Mouse (Mus musculus) embryonic stem cell, embryonic (primary cell): Measurements from ENCODE around the gene Ugt1a6a.

Experiments used
- CTCF ChIA-PET, 4 experiments: fragments of 300-600 bp in 2 of 4; fragments of 350-600 bp in 2 of 4; sonication (Branson Sonifier 250); formaldehyde crosslinking; loops; one replicate each; lab custom pipeline; 2022; ENCODE audit warnings: inconsistent platforms in 2 of 4; lab: Charles Lee
- POLR2A ChIA-PET, 4 experiments: fragments of 300-600 bp in 2 of 4; fragments of 350-600 bp in 2 of 4; sonication (Branson Sonifier 250); formaldehyde crosslinking; loops; one replicate each; lab custom pipeline; 2022; ENCODE audit warnings: antibody characterized with exemption in 4 of 4, inconsistent platforms in 1 of 4; lab: Charles Lee

Gene Ugt1a6a

GRCm38 (mm10) chr1:88195687-88196086 is 61.1 kb downstream of the Ugt1a6a start:
- CTCF ChIA-PET: no interaction called here
- POLR2A ChIA-PET: interaction anchor here in 1 of 4 experiments (0.6 to 1.0 kb wide), 2 partner anchors 63 to 388 kb away, joined by 3 read pairs; no protein-coding TSS in a partner anchor

- ChIA-PET CTCF (no interaction called here), POLR2A (no interaction called here)
Observed at GRCm38 (mm10) chr1:88197443-88197842, 62.8 kb downstream of the Ugt1a6a start.

GRCm38 (mm10) chr1:88199996-88200395 is 65.4 kb downstream of the Ugt1a6a start:
- CTCF ChIA-PET: no interaction called here
- POLR2A ChIA-PET: no interaction called here

GRCm38 (mm10) chr1:88200456-88200855 is 65.8 kb downstream of the Ugt1a6a start, which contains the start of gene Ugt1a2:
Gene Ugt1a2, plus strand, starts transcription at chr1:88200601.
- CTCF ChIA-PET: no interaction called here
- POLR2A ChIA-PET: no interaction called here

GRCm38 (mm10) chr1:88205294-88205922 is 70.8 kb downstream of the Ugt1a6a start, which contains the start of gene Dnajb3:
Gene Dnajb3, minus strand, starts transcription at chr1:88205782.
- ChIA-PET CTCF (no interaction called here), POLR2A (no interaction called here)

GRCm38 (mm10) chr1:88206843-88207479 is 72.4 kb downstream of the Ugt1a6a start:
- CTCF ChIA-PET: no interaction called here
- POLR2A ChIA-PET: no interaction called here

GRCm38 (mm10) chr1:88211812-88212211 is 77.2 kb downstream of the Ugt1a6a start, which contains the start of gene Ugt1a1:
Gene Ugt1a1, plus strand, starts transcription at chr1:88211959.
- ChIA-PET POLR2A (interaction anchor here in 1 of 4 experiments (1.1 to 1.6 kb wide), 3 partner anchors 12 to 66 kb away, joined by 3 to 4 read pairs (median 4); no protein-coding TSS in a partner anchor), CTCF (interaction anchor here in 2 of 4 experiments (1.6 to 2.5 kb wide), 2 partner anchors 74 kb away, joined by 4 to 12 read pairs; no protein-coding TSS in a partner anchor)

GRCm38 (mm10) chr1:88212341-88213045 is 77.9 kb downstream of the Ugt1a6a start:
- CTCF ChIA-PET: interaction anchor here in 3 of 4 experiments (1.0 to 2.5 kb wide), 4 partner anchors 73 to 77 kb away, joined by 4 to 12 read pairs (median 5); no protein-coding TSS in a partner anchor
- POLR2A ChIA-PET: interaction anchor here in 1 of 4 experiments (1.1 to 1.6 kb wide), 3 partner anchors 12 to 66 kb away, joined by 3 to 4 read pairs (median 4); no protein-coding TSS in a partner anchor

- ChIA-PET CTCF (interaction anchor here in 3 of 4 experiments (0.6 to 2.5 kb wide), 4 partner anchors 73 to 1611 kb away, joined by 3 to 12 read pairs (median 5); no protein-coding TSS in a partner anchor), POLR2A (interaction anchor here in 1 of 4 experiments (1.6 kb wide), 1 partner anchor 11 kb away, joined by 3 read pairs; no protein-coding TSS in a partner anchor)
Observed at GRCm38 (mm10) chr1:88213061-88213460, 78.5 kb downstream of the Ugt1a6a start.

GRCm38 (mm10) chr1:88213766-88214461 is 79.3 kb downstream of the Ugt1a6a start:
- ChIA-PET POLR2A (no interaction called here), CTCF (interaction anchor here in 3 of 4 experiments (0.6 to 2.5 kb wide), 5 partner anchors 72 to 1610 kb away, joined by 3 to 12 read pairs (median 5); no protein-coding TSS in a partner anchor)

- ChIA-PET POLR2A (no interaction called here), CTCF (interaction anchor here in 1 of 4 experiments (0.6 kb wide), 1 partner anchor 73 kb away, joined by 3 read pairs; no protein-coding TSS in a partner anchor)
Observed at GRCm38 (mm10) chr1:88214462-88214952, 79.9 kb downstream of the Ugt1a6a start.

- ChIA-PET POLR2A (no interaction called here), CTCF (no interaction called here)
Observed at GRCm38 (mm10) chr1:88215466-88216380, 81.1 kb downstream of the Ugt1a6a start.

- ChIA-PET CTCF (no interaction called here), POLR2A (no interaction called here)
Observed at GRCm38 (mm10) chr1:88216551-88216950, 81.9 kb downstream of the Ugt1a6a start.

GRCm38 (mm10) chr1:88217144-88217543 is 82.5 kb downstream of the Ugt1a6a start:
- CTCF ChIA-PET: interaction anchor here in 1 of 4 experiments (1.0 kb wide), 1 partner anchor 60 kb away, joined by 4 read pairs; the partner anchor contains the start of genes Hjurp and Trpm8
- POLR2A ChIA-PET: no interaction called here

GRCm38 (mm10) chr1:88217576-88217975 is 83.0 kb downstream of the Ugt1a6a start:
- ChIA-PET POLR2A (interaction anchor here in 1 of 4 experiments (0.6 kb wide), 1 partner anchor 70 kb away, joined by 8 read pairs; no protein-coding TSS in a partner anchor), CTCF (interaction anchor here in 1 of 4 experiments (1.0 kb wide), 1 partner anchor 60 kb away, joined by 4 read pairs; the partner anchor contains the start of genes Hjurp and Trpm8)

- ChIA-PET CTCF (interaction anchor here in 1 of 4 experiments (1.0 kb wide), 1 partner anchor 60 kb away, joined by 4 read pairs; the partner anchor contains the start of genes Hjurp and Trpm8), POLR2A (interaction anchor here in 1 of 4 experiments (0.6 kb wide), 1 partner anchor 70 kb away, joined by 8 read pairs; no protein-coding TSS in a partner anchor)
Observed at GRCm38 (mm10) chr1:88218051-88218450, 83.4 kb downstream of the Ugt1a6a start.
